Mouse (Mus musculus) neutrophil, adult 65 days (primary cell): Measurements from ENCODE around the gene Pkp2. TPM values are rescaled to one million over a fixed set of nuclear protein-coding genes. Genes with fewer than 3 reads are reported as not detected.

ENCODE experiments used
- total RNA-seq: library from RNA; stranded (reverse); gene quantifications from 2 replicates; pipeline ENCODE4 v1.2.4, GENCODE M21; 2023

The Pkp2 gene
- total RNA-seq = not detected in 2 replicates

GRCm38 (mm10) chr16:16213079-16213760 is at the start of gene Pkp2:
TSS of gene Pkp2 (plus strand) at chr16:16213318.

GRCm38 (mm10) chr16:16302369-16303137 is 89.4 kb downstream of the Pkp2 start, which contains the start of gene Yars2:
TSS of gene Yars2 (plus strand) at chr16:16302965.

Other genes starting within 250 kb of the Pkp2 start
- gene Yars2, start 89.6 kb downstream of the Pkp2 start, total RNA-seq = 11.0 and 14.4 TPM in 2 replicates
- 25.1 and 32.3 TPM in 2 replicates for gene Dnm1l, start 145.6 kb downstream of the Pkp2 start, total RNA-seq